Comparison of ENCODE assay signal across 7 mouse cellular contexts in genomic region chr12:22906156-22906555, GRCm38 (mm10).
DNase-seq lines count a peak whose midpoint lies in the region; ATAC-seq and TF ChIP-seq lines count a peak whose summit lies in the region.
"Not testable (repeated sequence)": the region's sequence is repeated elsewhere in the genome, so short reads cannot be mapped to it uniquely, and the experiment has no call there.

No protein-coding gene starts in this region.

- not testable (repeated sequence) for TF ChIP-seq CTCF in hindbrain, postnatal 0 days (IDR thresholded peaks at IDR 0.05; ENCODE audit: low read depth)

- H3K4me3 ChIP-seq in hindbrain, postnatal 0 days (ENCODE audit: low read length): peak overlapping the region; percentile 44
- peak overlapping the region; percentile 52 for H3K4me3 ChIP-seq in lung, embryonic 15.5 days

- H3K9me3 ChIP-seq in hindbrain, postnatal 0 days (ENCODE audit: low read length); lung, embryonic 15.5 days: not testable (repeated sequence)

- H3K4me1 ChIP-seq in hindbrain, postnatal 0 days (ENCODE audit: insufficient read depth, low read length); lung, embryonic 15.5 days: not testable (repeated sequence)

- peak; percentile 58; the same call in 1 of the 2 replicates for ATAC-seq in hindbrain, postnatal 0 days
- ATAC-seq in lung, embryonic 15.5 days (ENCODE audit: borderline replicate concordance, extremely low read depth, low FRiP score, low TSS enrichment): not testable (repeated sequence)

- under 1% methylated on average over 38 of the region's 53 CpGs for WGBS in hindbrain, postnatal 0 days
- WGBS in lung, embryonic 15.5 days: under 1% methylated on average over 46 of the region's 53 CpGs

- peak; percentile 69 for DNase-seq in embryo, embryonic 11 days
- peak; percentile 1 for DNase-seq in frontal cortex, postnatal 36 days (ENCODE audit: low spot score in 2 of 2)
- peak; percentile 31 for DNase-seq in hindbrain, postnatal 0 days (ENCODE audit: low spot score)
- peak; percentile 1 to 4 for DNase-seq in left cerebral cortex, adult 8-10 months (ENCODE audit: low spot score in 2 of 2)
- peak; percentile 0 for DNase-seq in ovary, adult 18-20 months (ENCODE audit: low spot score)
- DNase-seq in testis, postnatal 14 days (ENCODE audit: low spot score): peak; percentile 41

- not testable (repeated sequence) for H3K36me3 ChIP-seq in hindbrain, postnatal 0 days (ENCODE audit: insufficient read depth, low read length); lung, embryonic 15.5 days

- H3K27ac ChIP-seq in hindbrain, postnatal 0 days: peak overlapping the region; percentile 48; the same call in 1 of the 2 replicates
- H3K27ac ChIP-seq in lung, embryonic 15.5 days: peak overlapping the region; percentile 64

- peak overlapping the region; percentile 44 for H3K4me2 ChIP-seq in hindbrain, postnatal 0 days (ENCODE audit: low read depth, low read length)
- peak overlapping the region; percentile 59 for H3K4me2 ChIP-seq in lung, embryonic 15.5 days

- not testable (repeated sequence) for H3K27me3 ChIP-seq in hindbrain, postnatal 0 days (ENCODE audit: insufficient read depth, low read length); lung, embryonic 15.5 days

- H3K9ac ChIP-seq in hindbrain, postnatal 0 days (replicated peaks; ENCODE audit: low read length): peak overlapping the region; percentile 44
- H3K9ac ChIP-seq in lung, embryonic 15.5 days: peak overlapping the region; percentile 42

Comparison
In these comparisons a context has a peak if more than half of its experiments do, and no peak if none do; other contexts are left out.
1. DNase-seq: peak in every context shown above with its lines; median percentile 69 in embryo, embryonic 11 days; 41 in testis, postnatal 14 days; 31 in hindbrain, postnatal 0 days; 2 in left cerebral cortex, adult 8-10 months; 1 in frontal cortex, postnatal 36 days; 0 in ovary, adult 18-20 months.